Mouse (Mus musculus) cortical plate, adult 2 months (tissue): ENCODE data around the gene Gm1043.

Experiments
- CTCF ChIP-seq: fragments of 200-500 bp; IDR thresholded peaks from 2 replicates; pipeline ENCODE4 v1.5.1; 2011; ENCODE audit warnings: mild to moderate bottlenecking, control low read depth, low read length; ENCODE audit not compliant: insufficient read depth; ENCODE audit errors: extremely low read depth
- POLR2A ChIP-seq: fragments of 200-500 bp; IDR thresholded peaks from 2 replicates; pipeline ENCODE4 v1.6.1; 2011; ENCODE audit warnings: mild to moderate bottlenecking, low read length, control low read depth; ENCODE audit not compliant: insufficient read depth; ENCODE audit errors: extremely low read depth

GRCm38 (mm10) chr5:37107611-37108010 is 22.4 kb downstream of the Gm1043 start:
- no peak for TF ChIP-seq CTCF
- TF ChIP-seq POLR2A = no peak
